Mouse (Mus musculus): Measurements from ENCODE around the gene Lmf1. TPM values are rescaled to one million over a fixed set of nuclear protein-coding genes. Genes with fewer than 3 reads are reported as not detected.

Gene Lmf1
- polyA plus RNA-seq, 1 experiment from 2014 or later, result 33.0 TPM

GRCm38 (mm10) chr17:25626196-25627043, 47.5 kb downstream of the Lmf1 start:
- no peaks in the 10 kb centered on the region for H3K36me3 ChIP-seq
- H3K27ac ChIP-seq, result peak overlapping the region; percentile 21; the same call in 1 of the 2 replicates
- H3K9ac ChIP-seq, result no peak overlapping the region
- 45% methylated on average over 20 of the region's 20 CpGs for WGBS
- H3K4me1 ChIP-seq (replicated peaks), result peaks cover 19% of the 10 kb centered on the region
- H3K27me3 ChIP-seq, result no peaks in the 10 kb centered on the region
- H3K4me2 ChIP-seq, result 0 out of 2 replicates have a peak overlapping the region, but pooled peaks have one; percentile 1
- no peaks in the 10 kb centered on the region for H3K9me3 ChIP-seq (replicated peaks)
- H3K4me3 ChIP-seq, result no peak overlapping the region
- ATAC-seq (replicated peaks; ENCODE audit: insufficient number of reproducible peaks, insufficient read depth, low FRiP score, low read depth), result no peak; the same call in 1 of the 2 replicates

- Histone ChIP-seq H3K4me1 (replicated peaks) (peaks cover 17% of the 10 kb centered on the region), H3K27ac (no peak overlapping the region), H3K36me3 (peaks cover 7% of the 10 kb centered on the region; the same call in 1 of the 2 replicates), H3K9me3 (replicated peaks) (no peaks in the 10 kb centered on the region), H3K4me3 (no peak overlapping the region), H3K4me2 (no peak overlapping the region), H3K9ac (no peak overlapping the region), H3K27me3 (no peaks in the 10 kb centered on the region)
- no peak for ATAC-seq (replicated peaks; ENCODE audit: insufficient number of reproducible peaks, insufficient read depth, low FRiP score, low read depth)
- 87% methylated on average over 5 of the region's 5 CpGs for WGBS
Observed at GRCm38 (mm10) chr17:25630313-25630712, 51.4 kb downstream of the Lmf1 start.

- Histone ChIP-seq H3K27me3 (no peaks in the 10 kb centered on the region), H3K9ac (no peak overlapping the region), H3K4me1 (replicated peaks) (no peaks in the 10 kb centered on the region), H3K4me3 (no peak overlapping the region), H3K36me3 (peaks cover 10% of the 10 kb centered on the region; the same call in 1 of the 2 replicates), H3K27ac (no peak overlapping the region), H3K9me3 (replicated peaks) (no peaks in the 10 kb centered on the region), H3K4me2 (no peak overlapping the region)
- 61% methylated on average over 10 of the region's 10 CpGs for WGBS
- no peak; the same call in 1 of the 2 replicates for ATAC-seq (replicated peaks; ENCODE audit: insufficient number of reproducible peaks, insufficient read depth, low FRiP score, low read depth)
Observed at GRCm38 (mm10) chr17:25634070-25634469, 55.2 kb downstream of the Lmf1 start.

DNA sequence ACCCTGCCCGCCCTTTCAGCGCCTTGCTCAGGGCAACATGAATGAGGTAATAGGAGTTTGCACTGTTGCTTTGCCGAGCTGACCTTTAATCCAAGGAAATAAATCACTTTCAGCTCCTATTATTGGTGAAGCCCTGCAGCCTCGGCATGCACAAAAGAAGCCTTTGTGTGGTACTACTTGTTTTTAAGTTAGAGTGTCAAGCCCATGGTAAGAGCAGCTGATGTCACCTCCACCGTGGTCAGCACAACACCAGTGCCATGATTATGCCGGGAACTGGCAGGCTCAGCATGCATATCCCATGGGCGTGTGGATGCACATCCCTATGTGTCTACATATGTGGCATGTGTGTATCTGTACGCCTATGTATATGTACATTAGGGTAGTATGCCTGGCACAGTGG, 56.5 kb downstream of the Lmf1 start:
- Histone ChIP-seq H3K4me1 (replicated peaks) (no peaks in the 10 kb centered on the region), H3K9ac (no peak overlapping the region), H3K36me3 (peaks cover 10% of the 10 kb centered on the region; the same call in 1 of the 2 replicates), H3K27ac (no peak overlapping the region), H3K4me2 (no peak overlapping the region), H3K9me3 (replicated peaks) (no peaks in the 10 kb centered on the region), H3K4me3 (no peak overlapping the region), H3K27me3 (no peaks in the 10 kb centered on the region)
- ATAC-seq (replicated peaks; ENCODE audit: insufficient number of reproducible peaks, insufficient read depth, low FRiP score, low read depth), result no peak
- WGBS, result 77% methylated on average over 8 of the region's 8 CpGs

GRCm38 (mm10) chr17:25635806-25636205, 56.9 kb downstream of the Lmf1 start:
- Histone ChIP-seq H3K27ac (no peak overlapping the region), H3K4me1 (replicated peaks) (no peaks in the 10 kb centered on the region), H3K36me3 (peaks cover 10% of the 10 kb centered on the region; the same call in 1 of the 2 replicates), H3K9ac (no peak overlapping the region), H3K9me3 (replicated peaks) (no peaks in the 10 kb centered on the region), H3K4me2 (no peak overlapping the region), H3K4me3 (no peak overlapping the region), H3K27me3 (no peaks in the 10 kb centered on the region)
- ATAC-seq (replicated peaks; ENCODE audit: insufficient number of reproducible peaks, insufficient read depth, low FRiP score, low read depth), result no peak
- 86% methylated on average over 5 of the region's 5 CpGs for WGBS

DNA sequence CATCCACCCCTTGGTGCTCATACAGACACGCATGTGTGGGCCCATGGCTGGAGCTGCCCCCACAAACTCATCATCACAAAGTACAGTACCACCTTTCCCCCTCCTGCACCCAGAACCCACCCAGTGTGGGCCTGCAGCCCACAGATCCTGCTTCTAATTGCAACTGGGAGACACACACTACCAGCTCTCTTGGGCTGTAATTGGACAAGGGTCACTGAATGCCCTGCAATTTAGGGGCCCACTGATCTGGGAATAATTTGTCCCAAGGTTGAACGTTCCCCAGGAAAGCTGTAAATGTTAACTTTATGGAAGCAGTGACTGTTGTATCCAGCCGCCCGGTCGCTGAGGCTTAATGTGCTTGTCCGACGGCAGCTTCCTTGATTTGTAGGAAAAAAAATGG, 59.1 kb downstream of the Lmf1 start:
- no peaks in the 10 kb centered on the region for H3K27me3 ChIP-seq
- H3K9me3 ChIP-seq (replicated peaks), result no peaks in the 10 kb centered on the region
- H3K27ac ChIP-seq, result no peak overlapping the region
- no peak overlapping the region for H3K4me2 ChIP-seq
- no peak overlapping the region for H3K4me3 ChIP-seq
- ATAC-seq (replicated peaks; ENCODE audit: insufficient number of reproducible peaks, insufficient read depth, low FRiP score, low read depth), result no peak
- 87% methylated on average over 7 of the region's 7 CpGs for WGBS
- no peaks in the 10 kb centered on the region for H3K4me1 ChIP-seq (replicated peaks)
- no peak overlapping the region for H3K9ac ChIP-seq
- peaks cover 14% of the 10 kb centered on the region; the same call in 1 of the 2 replicates for H3K36me3 ChIP-seq

GRCm38 (mm10) chr17:25638442-25638841, 59.6 kb downstream of the Lmf1 start:
- no peak overlapping the region for H3K27ac ChIP-seq
- no peaks in the 10 kb centered on the region for H3K9me3 ChIP-seq (replicated peaks)
- no peak overlapping the region for H3K4me2 ChIP-seq
- H3K9ac ChIP-seq, result no peak overlapping the region
- H3K4me3 ChIP-seq, result no peak overlapping the region
- H3K27me3 ChIP-seq, result no peaks in the 10 kb centered on the region
- ATAC-seq (replicated peaks; ENCODE audit: insufficient number of reproducible peaks, insufficient read depth, low FRiP score, low read depth), result no peak
- H3K36me3 ChIP-seq, result peaks cover 14% of the 10 kb centered on the region; the same call in 1 of the 2 replicates
- WGBS, result 86% methylated on average over 4 of the region's 4 CpGs
- H3K4me1 ChIP-seq (replicated peaks), result no peaks in the 10 kb centered on the region

DNA sequence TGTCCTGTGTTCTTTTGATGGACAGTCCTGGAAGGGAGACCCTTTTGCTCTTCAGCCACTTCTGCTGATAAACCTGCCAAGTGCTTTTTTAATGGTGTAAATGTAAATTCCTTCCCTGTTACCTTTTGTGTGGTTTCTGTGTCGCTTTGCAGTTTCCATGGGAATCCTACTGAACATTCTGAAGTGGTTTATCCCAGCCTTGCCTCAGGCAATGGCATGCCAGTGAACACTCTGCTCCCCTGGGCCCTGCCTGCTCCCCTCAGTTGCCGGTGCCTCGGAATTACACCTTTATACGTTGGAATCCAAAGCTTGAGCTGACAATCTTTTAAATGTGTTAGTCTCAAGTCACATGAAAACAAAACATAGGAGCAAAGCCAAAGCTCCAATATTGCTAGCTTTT, 62.1 kb downstream of the Lmf1 start:
- peaks cover 5% of the 10 kb centered on the region; the same call in 1 of the 2 replicates for H3K36me3 ChIP-seq
- no peak overlapping the region for H3K9ac ChIP-seq
- WGBS, result 69% methylated on average over 4 of the region's 4 CpGs
- no peaks in the 10 kb centered on the region for H3K27me3 ChIP-seq
- ATAC-seq (replicated peaks; ENCODE audit: insufficient number of reproducible peaks, insufficient read depth, low FRiP score, low read depth), result no peak
- H3K4me1 ChIP-seq (replicated peaks), result no peaks in the 10 kb centered on the region; the same call in 1 of the 2 replicates
- H3K4me3 ChIP-seq, result no peak overlapping the region
- H3K4me2 ChIP-seq, result no peak overlapping the region
- no peaks in the 10 kb centered on the region for H3K9me3 ChIP-seq (replicated peaks)
- H3K27ac ChIP-seq, result no peak overlapping the region

DNA sequence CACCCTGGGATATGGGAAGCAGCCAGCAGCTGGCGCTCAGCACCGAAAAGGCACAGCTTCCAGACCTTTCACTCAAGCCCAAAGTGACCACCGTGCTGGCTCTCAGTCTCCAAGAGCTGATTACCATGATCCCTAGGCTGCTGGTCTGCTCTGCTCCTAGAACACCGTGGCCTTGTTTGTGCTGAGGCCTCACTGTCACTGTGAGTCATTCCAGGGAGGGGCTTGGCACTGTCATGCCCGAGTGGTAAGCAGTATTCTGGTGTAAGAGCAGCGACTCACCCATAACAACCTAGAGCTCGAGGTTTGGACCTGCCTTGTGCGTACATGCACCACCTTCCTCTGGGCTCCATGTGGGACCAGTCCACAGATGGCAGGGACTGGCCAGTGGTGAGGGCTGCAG, 63.1 kb downstream of the Lmf1 start:
- Histone ChIP-seq H3K4me3 (no peak overlapping the region), H3K4me2 (no peak overlapping the region), H3K27ac (no peak overlapping the region), H3K27me3 (no peaks in the 10 kb centered on the region), H3K9me3 (replicated peaks) (no peaks in the 10 kb centered on the region), H3K9ac (no peak overlapping the region), H3K4me1 (replicated peaks) (no peaks in the 10 kb centered on the region; the same call in 1 of the 2 replicates), H3K36me3 (peaks cover 4% of the 10 kb centered on the region; the same call in 1 of the 2 replicates)
- WGBS, result 58% methylated on average over 8 of the region's 8 CpGs
- no peak for ATAC-seq (replicated peaks; ENCODE audit: insufficient number of reproducible peaks, insufficient read depth, low FRiP score, low read depth)

DNA sequence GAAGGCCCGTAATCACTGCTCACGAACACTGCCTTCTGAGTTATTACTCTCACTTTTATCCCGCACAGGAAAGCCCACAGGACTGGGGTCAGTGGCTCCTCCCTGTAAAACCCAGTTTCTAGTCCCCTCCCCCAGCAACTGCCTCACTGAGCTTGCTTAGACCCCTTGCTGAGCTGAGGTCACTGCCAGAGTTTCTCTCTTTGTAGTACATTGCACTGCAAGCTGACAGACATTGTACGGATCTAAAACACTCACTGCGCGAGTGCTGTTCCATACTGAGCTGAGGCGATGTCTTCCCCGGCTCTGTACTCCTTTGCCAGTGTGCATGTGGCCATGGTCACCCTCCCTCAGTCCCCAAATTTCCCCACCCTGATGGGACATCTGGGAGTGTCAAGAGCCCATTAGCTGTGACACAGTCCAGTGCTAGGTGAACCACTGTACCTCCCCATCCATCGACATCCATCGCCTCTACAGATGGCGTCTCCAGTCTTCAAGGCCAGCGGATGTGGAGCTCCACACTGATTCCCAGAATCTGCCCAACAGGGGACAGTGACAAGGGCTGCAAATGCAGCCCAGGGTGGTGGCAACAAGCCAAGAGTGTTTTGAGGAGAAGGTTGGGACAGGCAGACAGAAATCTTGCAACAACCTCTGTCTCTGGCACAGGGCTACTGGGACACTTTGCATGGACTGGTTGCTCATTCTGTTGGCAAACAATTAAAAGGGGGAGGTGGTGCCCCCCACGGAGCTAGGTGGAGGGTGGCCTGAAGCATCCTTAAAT, 64.8 kb downstream of the Lmf1 start:
- H3K4me1 ChIP-seq (replicated peaks), result no peaks in the 10 kb centered on the region; the same call in none of the 2 replicates
- 71% methylated on average over 13 of the region's 13 CpGs for WGBS
- no peak overlapping the region for H3K9ac ChIP-seq
- H3K27ac ChIP-seq, result no peak overlapping the region
- ATAC-seq (replicated peaks; ENCODE audit: insufficient number of reproducible peaks, insufficient read depth, low FRiP score, low read depth), result no peak
- H3K36me3 ChIP-seq, result peaks cover 8% of the 10 kb centered on the region; the same call in 1 of the 2 replicates
- H3K4me2 ChIP-seq, result no peak overlapping the region
- no peaks in the 10 kb centered on the region for H3K9me3 ChIP-seq (replicated peaks)
- H3K27me3 ChIP-seq, result no peaks in the 10 kb centered on the region
- no peak overlapping the region for H3K4me3 ChIP-seq

GRCm38 (mm10) chr17:25644761-25645160, 65.9 kb downstream of the Lmf1 start:
- H3K4me3 ChIP-seq, result no peak overlapping the region
- H3K9ac ChIP-seq, result no peak overlapping the region
- ATAC-seq (replicated peaks; ENCODE audit: insufficient number of reproducible peaks, insufficient read depth, low FRiP score, low read depth), result no peak
- H3K4me2 ChIP-seq, result no peak overlapping the region
- WGBS, result 90% methylated on average over 3 of the region's 3 CpGs
- H3K4me1 ChIP-seq (replicated peaks), result no peaks in the 10 kb centered on the region; the same call in none of the 2 replicates
- no peaks in the 10 kb centered on the region for H3K27me3 ChIP-seq
- no peaks in the 10 kb centered on the region for H3K9me3 ChIP-seq (replicated peaks)
- peaks cover 9% of the 10 kb centered on the region; the same call in 1 of the 2 replicates for H3K36me3 ChIP-seq
- no peak overlapping the region for H3K27ac ChIP-seq

All from heart, embryonic 15.5 days (tissue).